Mouse (Mus musculus): ENCODE data around the gene Clta.

DNA sequence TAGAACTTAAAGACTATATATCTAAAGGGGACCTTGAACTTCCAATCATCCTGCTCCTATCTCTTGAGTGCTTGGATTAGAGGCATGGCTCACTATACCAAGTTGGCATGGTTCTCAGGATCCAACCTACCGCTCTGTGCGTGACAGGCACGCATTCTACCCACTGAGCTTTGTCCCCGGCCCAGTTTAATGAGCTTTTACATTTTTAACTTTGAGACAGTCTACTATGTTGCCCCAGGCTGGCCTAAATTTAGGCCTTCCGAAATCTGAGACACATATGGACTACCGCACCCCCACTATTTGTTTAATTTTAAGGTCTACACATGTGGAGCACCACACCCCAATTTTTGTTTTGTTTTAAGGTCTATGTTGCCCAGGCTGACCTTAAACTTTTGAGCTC, 23.4 kb upstream of the Clta start:
- TF ChIP-seq CTCF (IDR thresholded peaks at IDR 0.05; ENCODE audit: low read depth), result no peak
- no peak for TF ChIP-seq EP300 (IDR thresholded peaks at IDR 0.05; ENCODE audit: low read depth)
